Mouse (Mus musculus) embryonic fibroblast, embryonic 13.5 days (primary cell): ENCODE results near the gene Stk4. TPM values are rescaled to one million over a fixed set of nuclear protein-coding genes. Genes with fewer than 3 reads are reported as not detected.
A peak's percentile ranks its signal among the peaks of the same experiment; 100 is the strongest.

ENCODE experiments used
- H3K27ac ChIP-seq: 2 replicates; pipeline ENCODE4 v1.5.1; 2012; ENCODE audit warnings: low read length, control low read depth, inconsistent platforms; ENCODE audit not compliant: insufficient read depth
- H3K4me1 ChIP-seq: 2 replicates; pipeline ENCODE4 v1.6.1; 2011; ENCODE audit warnings: low read length; ENCODE audit not compliant: control insufficient read depth, insufficient read depth
- H3K4me3 ChIP-seq: 2 replicates; pipeline ENCODE4 v1.5.1; 2011; ENCODE audit warnings: mild to moderate bottlenecking, control low read depth, low read length; ENCODE audit not compliant: insufficient read depth
- CTCF ChIP-seq: IDR thresholded peaks from 2 replicates; pipeline ENCODE4 v1.5.1; 2011; ENCODE audit warnings: mild to moderate bottlenecking, control low read depth, low read length, moderate library complexity, borderline replicate concordance; ENCODE audit not compliant: insufficient read depth
- POLR2A ChIP-seq: IDR thresholded peaks from 2 replicates; pipeline ENCODE4 v1.6.1; 2011; ENCODE audit warnings: low read depth, mild to moderate bottlenecking, control low read depth, low read length, moderate library complexity
- polyA plus RNA-seq: library from polyadenylated mRNA; stranded (reverse); fragments of >200 nt; gene quantifications from 2 replicates; pipeline ENCODE4 v1.2.4, GENCODE M21; 2011; ENCODE audit warnings: low read depth; ENCODE audit not compliant: missing spikeins, insufficient read length

The Stk4 gene
- polyA plus RNA-seq, 1 experiment: 24.0 TPM

- H3K27ac ChIP-seq: no peak overlapping the region
- TF ChIP-seq POLR2A (no peak), CTCF (no peak)
- H3K4me1 ChIP-seq: peaks cover 3% of the 10 kb centered on the region; the same call in 1 of the 2 replicates
- H3K4me3 ChIP-seq: no peak overlapping the region
These were observed 53.1 kb downstream of the Stk4 start for GRCm38 (mm10) chr2:164123169-164123766.

- Histone ChIP-seq H3K4me3 (no peak overlapping the region), H3K27ac (no peak overlapping the region), H3K4me1 (peaks cover 3% of the 10 kb centered on the region; the same call in 1 of the 2 replicates)
- no peak for TF ChIP-seq POLR2A
- peak; percentile 72; the same call in 1 of the 2 replicates for TF ChIP-seq CTCF
These were observed 56.4 kb downstream of the Stk4 start for GRCm38 (mm10) chr2:164126533-164126955.

- no peak overlapping the region for H3K27ac ChIP-seq
- H3K4me3 ChIP-seq: no peak overlapping the region
- peaks cover 3% of the 10 kb centered on the region; the same call in 1 of the 2 replicates for H3K4me1 ChIP-seq
- no peak for TF ChIP-seq POLR2A
- no peak for TF ChIP-seq CTCF
These were observed 57.2 kb downstream of the Stk4 start for GRCm38 (mm10) chr2:164127297-164127696.

- Histone ChIP-seq H3K27ac (no peak overlapping the region), H3K4me1 (peaks cover 3% of the 10 kb centered on the region; the same call in 1 of the 2 replicates), H3K4me3 (no peak overlapping the region)
- TF ChIP-seq POLR2A: no peak
- TF ChIP-seq CTCF: no peak
These were observed 58.7 kb downstream of the Stk4 start for GRCm38 (mm10) chr2:164128576-164129411.

GRCm38 (mm10) chr2:164131586-164131985 is 61.5 kb downstream of the Stk4 start:
- H3K27ac ChIP-seq: no peak overlapping the region
- no peak for TF ChIP-seq POLR2A
- no peak for TF ChIP-seq CTCF
- H3K4me3 ChIP-seq: no peak overlapping the region
- peaks cover 2% of the 10 kb centered on the region; the same call in 1 of the 2 replicates for H3K4me1 ChIP-seq

- Histone ChIP-seq H3K4me1 (peaks cover 3% of the 10 kb centered on the region; the same call in 1 of the 2 replicates), H3K4me3 (no peak overlapping the region), H3K27ac (no peak overlapping the region)
- peak; percentile 64; the same call in 1 of the 2 replicates for TF ChIP-seq CTCF
- TF ChIP-seq POLR2A: no peak
These were observed 64.4 kb downstream of the Stk4 start for GRCm38 (mm10) chr2:164134563-164134962.

GRCm38 (mm10) chr2:164135367-164135766 is 65.2 kb downstream of the Stk4 start:
- TF ChIP-seq POLR2A: no peak
- no peak for TF ChIP-seq CTCF
- Histone ChIP-seq H3K4me1 (peaks cover 7% of the 10 kb centered on the region; the same call in 1 of the 2 replicates), H3K4me3 (no peak overlapping the region), H3K27ac (no peak overlapping the region)

- H3K4me1 ChIP-seq: peaks cover 8% of the 10 kb centered on the region; the same call in 1 of the 2 replicates
- no peak overlapping the region for H3K27ac ChIP-seq
- TF ChIP-seq POLR2A (no peak), CTCF (peak; percentile 48; the same call in 1 of the 2 replicates)
- H3K4me3 ChIP-seq: no peak overlapping the region
These were observed 66.3 kb downstream of the Stk4 start for GRCm38 (mm10) chr2:164136393-164136792.

GRCm38 (mm10) chr2:164137754-164138153 is 67.6 kb downstream of the Stk4 start:
- Histone ChIP-seq H3K4me3 (no peak overlapping the region), H3K27ac (peak overlapping the region; percentile 17; the same call in 1 of the 2 replicates), H3K4me1 (peaks cover 8% of the 10 kb centered on the region; the same call in 1 of the 2 replicates)
- no peak for TF ChIP-seq POLR2A
- TF ChIP-seq CTCF: no peak
